Mouse (Mus musculus) E14TG2a.4 (cell line): ENCODE measurements around the gene Aco2.

Experiments
- CTCF ChIP-seq: conservative IDR thresholded peaks from 2 replicates; pipeline ENCODE4 v1.5.1; 2014; ENCODE audit warnings: low read length
- NANOG ChIP-seq: IDR thresholded peaks from 2 replicates; pipeline ENCODE4 v1.6.1; 2014; ENCODE audit warnings: borderline replicate concordance, low read length, mixed read lengths
- POU5F1 ChIP-seq: IDR thresholded peaks from 2 replicates; pipeline ENCODE4 v1.6.1; 2014; ENCODE audit warnings: low read length, borderline replicate concordance

- TF ChIP-seq CTCF (no peak), POU5F1 (no peak), NANOG (no peak)
These were observed 79.0 kb downstream of the Aco2 start for GRCm38 (mm10) chr15:81951159-81951558.
